Mouse (Mus musculus) embryonic facial prominence, embryonic 12.5 days (tissue): ENCODE data around the gene Pnn. TPM values are rescaled to one million over a fixed set of nuclear protein-coding genes. Genes with fewer than 3 reads are reported as not detected.

Experiments used
- ATAC-seq: fragments of 200-750 bp; cut with Nextera tagmentation; 2 replicates; pipeline ENCODE4 v1.8.0; 2017; ENCODE audit not compliant: insufficient number of reproducible peaks, insufficient read depth, low FRiP score, low TSS enrichment
- H3K27ac ChIP-seq: fragments of 300-500 bp; sonication (generic); 2 replicates; pipeline ENCODE4 v1.5.1; 2016; ENCODE audit warnings: mild to moderate bottlenecking
- H3K27me3 ChIP-seq: fragments of 300-500 bp; sonication (generic); 2 replicates; pipeline ENCODE4 v1.6.1; 2016; ENCODE audit warnings: mild to moderate bottlenecking, moderate library complexity
- H3K36me3 ChIP-seq: fragments of 300-500 bp; sonication (generic); 2 replicates; pipeline ENCODE4 v1.6.1; 2016; ENCODE audit warnings: mild to moderate bottlenecking
- H3K4me1 ChIP-seq: fragments of 300-500 bp; sonication (generic); 2 replicates; pipeline ENCODE4 v1.6.1; 2016
- H3K4me2 ChIP-seq: fragments of 300-500 bp; sonication (generic); replicated peaks from 2 replicates; pipeline ENCODE4 v1.6.1; 2016; ENCODE audit warnings: mild to moderate bottlenecking, moderate library complexity
- H3K4me3 ChIP-seq: fragments of 300-500 bp; sonication (generic); 2 replicates; pipeline ENCODE4 v1.5.1; 2016; ENCODE audit warnings: mild to moderate bottlenecking
- H3K9ac ChIP-seq: fragments of 300-500 bp; sonication (generic); 2 replicates; pipeline ENCODE4 v1.6.1; 2016; ENCODE audit warnings: mild to moderate bottlenecking, moderate library complexity
- H3K9me3 ChIP-seq: fragments of 300-500 bp; sonication (generic); 2 replicates; pipeline ENCODE4 v1.6.1; 2016; ENCODE audit warnings: mild to moderate bottlenecking, moderate library complexity
- WGBS: fragments of 180-500 bp; shearing (Covaris S2); methylation state at CpG from one replicate; pipeline ENCODE4 v1.1.7; 2016; 5-methylcytosine and 5-hydroxymethylcytosine counted together
- polyA plus RNA-seq: library from polyadenylated mRNA; unstranded; fragments of >200 nt; fragmentation: Nextera tagmentation; extraction: Ambion mirVana; gene quantifications from 2 replicates; pipeline ENCODE4 v1.2.1, GENCODE M21; 2016

Pnn gene
- polyA plus RNA-seq, 1 experiment from 2014 or later: 128 TPM

DNA sequence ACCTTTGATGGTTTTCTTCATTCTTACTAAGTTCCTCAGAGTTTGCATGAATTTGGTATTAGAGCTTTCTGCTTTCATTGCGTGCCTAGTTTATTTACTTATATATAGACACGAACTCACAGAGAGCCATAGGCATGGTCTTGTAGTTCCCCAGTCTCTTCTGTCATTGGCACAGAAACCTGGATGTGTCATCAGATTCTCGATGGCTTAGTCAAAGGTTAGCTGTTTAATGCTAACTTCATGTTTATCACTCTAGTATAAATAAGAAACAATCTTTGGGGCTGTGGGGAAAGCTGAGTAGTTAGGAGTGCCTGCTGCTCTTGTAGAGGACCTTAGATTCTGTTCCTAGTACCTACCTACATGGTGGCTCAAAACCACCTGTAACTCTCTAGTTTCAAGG lies 10.3 kb downstream of the Pnn start:
- no peak overlapping the region for H3K4me3 ChIP-seq
- no peaks in the 10 kb centered on the region for H3K4me1 ChIP-seq
- no peak overlapping the region for H3K9ac ChIP-seq
- H3K4me2 ChIP-seq: no peak overlapping the region
- 89% methylated on average over 3 of the region's 3 CpGs for WGBS
- no peak overlapping the region for H3K27ac ChIP-seq
- ATAC-seq: no peak
- peaks cover 14% of the 10 kb centered on the region for H3K36me3 ChIP-seq
- H3K9me3 ChIP-seq: no peaks in the 10 kb centered on the region
- H3K27me3 ChIP-seq: no peaks in the 10 kb centered on the region

DNA sequence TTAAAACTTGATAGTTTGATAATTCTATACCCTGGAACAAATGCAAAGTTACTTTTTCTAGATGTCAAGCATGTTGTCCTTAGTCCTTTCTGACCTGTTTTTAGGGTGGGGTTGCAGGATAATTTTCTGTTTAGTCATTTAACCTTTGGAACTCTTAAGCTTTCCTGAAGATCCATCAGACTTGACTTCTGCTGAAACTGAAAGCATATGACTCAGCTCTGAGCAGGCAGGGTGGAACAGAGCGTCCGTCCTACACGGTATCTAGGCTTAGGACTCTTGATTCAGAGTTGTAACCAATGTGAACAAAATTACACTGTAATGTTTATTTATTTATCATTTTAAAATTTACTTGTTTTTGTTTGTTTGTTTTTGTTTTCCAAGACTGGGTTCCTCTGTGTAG lies 11.2 kb downstream of the Pnn start:
- Histone ChIP-seq H3K4me3 (no peak overlapping the region), H3K36me3 (peaks cover 7% of the 10 kb centered on the region; the same call in 1 of the 2 replicates), H3K27me3 (no peaks in the 10 kb centered on the region), H3K27ac (no peak overlapping the region), H3K9me3 (no peaks in the 10 kb centered on the region), H3K4me2 (no peak overlapping the region), H3K9ac (no peak overlapping the region), H3K4me1 (no peaks in the 10 kb centered on the region)
- WGBS: 97% methylated on average over 3 of the region's 3 CpGs
- no peak for ATAC-seq

DNA sequence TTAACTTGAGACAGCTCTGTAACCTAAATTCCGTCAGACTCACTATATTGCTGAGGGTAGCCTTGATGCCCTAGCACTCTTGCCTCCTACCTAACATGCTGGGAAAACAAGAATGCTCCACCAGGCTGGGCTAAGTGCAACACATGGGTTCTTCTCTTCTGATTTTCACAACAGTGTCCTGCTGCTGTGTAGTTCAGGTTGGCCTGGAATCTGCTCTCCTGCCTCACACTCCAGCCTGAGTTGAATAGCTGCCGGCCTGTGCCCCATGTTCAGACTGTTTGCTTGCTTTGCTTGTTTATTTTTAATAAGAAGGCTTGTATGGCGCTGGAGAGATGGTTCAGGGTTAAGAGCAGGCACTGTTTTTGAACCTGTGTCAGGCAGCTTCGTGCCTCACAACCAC lies 13.8 kb downstream of the Pnn start:
- Histone ChIP-seq H3K27ac (no peak overlapping the region), H3K4me1 (no peaks in the 10 kb centered on the region), H3K4me3 (no peak overlapping the region), H3K4me2 (no peak overlapping the region), H3K9me3 (no peaks in the 10 kb centered on the region), H3K27me3 (no peaks in the 10 kb centered on the region), H3K36me3 (0 out of 2 replicates have a peak, but pooled peaks cover 2% of the 10 kb centered on the region), H3K9ac (no peak overlapping the region)
- ATAC-seq: no peak
- WGBS: 83% methylated on average over 4 of the region's 4 CpGs

DNA sequence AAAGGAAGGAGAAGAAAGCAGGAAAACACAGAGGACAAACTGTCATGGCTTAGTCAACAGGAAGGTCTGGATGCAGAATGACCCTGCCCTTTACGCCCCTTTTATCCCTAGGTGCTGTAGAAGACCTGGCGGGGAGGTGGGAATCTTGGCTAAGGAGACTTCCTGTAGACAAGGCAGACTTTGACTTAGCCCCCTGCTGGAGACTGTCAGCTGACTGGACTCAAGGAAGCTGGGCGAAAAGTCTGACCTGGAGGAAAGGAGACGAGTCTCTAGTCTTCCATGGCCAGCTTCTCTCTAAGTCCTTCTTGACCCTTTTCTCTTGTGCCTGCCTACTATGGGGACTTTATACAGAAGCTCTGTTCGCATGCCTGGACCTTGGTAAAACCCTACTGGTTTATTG lies 17.8 kb downstream of the Pnn start:
- 70% methylated on average over 5 of the region's 5 CpGs for WGBS
- no peak overlapping the region for H3K27ac ChIP-seq
- no peaks in the 10 kb centered on the region for H3K9me3 ChIP-seq
- H3K4me1 ChIP-seq: no peaks in the 10 kb centered on the region
- H3K36me3 ChIP-seq: no peaks in the 10 kb centered on the region
- no peak overlapping the region for H3K9ac ChIP-seq
- H3K27me3 ChIP-seq: no peaks in the 10 kb centered on the region
- no peak overlapping the region for H3K4me2 ChIP-seq
- no peak for ATAC-seq
- no peak overlapping the region for H3K4me3 ChIP-seq

DNA sequence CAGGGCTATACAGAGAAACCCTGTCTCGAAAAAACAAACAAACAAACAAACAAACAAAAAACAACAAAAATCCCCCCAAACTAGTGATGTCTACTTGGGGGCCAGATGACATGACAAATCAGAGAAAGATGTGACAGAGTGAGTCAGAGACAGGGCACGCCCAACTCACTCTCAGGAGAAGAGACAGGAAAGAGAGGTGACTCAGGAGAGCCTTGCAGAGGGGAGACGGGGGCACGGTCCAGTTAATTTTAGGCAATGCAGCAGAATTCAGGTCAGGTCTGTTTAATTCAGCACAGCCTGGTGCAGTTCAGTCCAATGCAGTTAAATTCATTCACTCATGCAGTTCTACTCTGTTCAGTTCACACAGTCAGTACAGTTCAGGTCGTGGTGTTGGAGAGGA lies 19.5 kb downstream of the Pnn start:
- H3K4me1 ChIP-seq: no peaks in the 10 kb centered on the region
- no peak overlapping the region for H3K9ac ChIP-seq
- no peak overlapping the region for H3K4me2 ChIP-seq
- no peak overlapping the region for H3K27ac ChIP-seq
- no peaks in the 10 kb centered on the region for H3K36me3 ChIP-seq
- H3K9me3 ChIP-seq: no peaks in the 10 kb centered on the region
- H3K4me3 ChIP-seq: no peak overlapping the region
- H3K27me3 ChIP-seq: no peaks in the 10 kb centered on the region
- WGBS: 81% methylated on average over 5 of the region's 5 CpGs
- no peak for ATAC-seq

DNA sequence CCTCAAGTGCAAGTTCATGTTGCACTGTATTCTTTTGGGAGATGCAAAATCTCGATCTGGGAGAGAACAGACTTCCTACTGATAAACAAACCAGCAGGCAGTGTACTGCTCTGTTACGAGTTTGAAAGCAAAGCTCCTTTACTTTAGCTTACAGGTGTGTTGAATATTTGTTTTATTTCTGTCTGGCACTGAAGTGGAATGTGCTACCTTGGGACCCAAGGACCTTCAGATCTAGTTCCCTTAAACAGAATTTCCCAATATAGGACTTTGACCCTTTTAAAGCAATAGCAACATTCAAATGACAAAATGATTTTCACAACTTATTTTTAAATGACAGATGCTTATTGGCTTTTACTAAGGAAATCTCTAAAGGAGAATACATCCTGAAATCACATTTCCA lies 26.9 kb downstream of the Pnn start:
- H3K27me3 ChIP-seq: no peaks in the 10 kb centered on the region
- no peaks in the 10 kb centered on the region for H3K4me1 ChIP-seq

DNA sequence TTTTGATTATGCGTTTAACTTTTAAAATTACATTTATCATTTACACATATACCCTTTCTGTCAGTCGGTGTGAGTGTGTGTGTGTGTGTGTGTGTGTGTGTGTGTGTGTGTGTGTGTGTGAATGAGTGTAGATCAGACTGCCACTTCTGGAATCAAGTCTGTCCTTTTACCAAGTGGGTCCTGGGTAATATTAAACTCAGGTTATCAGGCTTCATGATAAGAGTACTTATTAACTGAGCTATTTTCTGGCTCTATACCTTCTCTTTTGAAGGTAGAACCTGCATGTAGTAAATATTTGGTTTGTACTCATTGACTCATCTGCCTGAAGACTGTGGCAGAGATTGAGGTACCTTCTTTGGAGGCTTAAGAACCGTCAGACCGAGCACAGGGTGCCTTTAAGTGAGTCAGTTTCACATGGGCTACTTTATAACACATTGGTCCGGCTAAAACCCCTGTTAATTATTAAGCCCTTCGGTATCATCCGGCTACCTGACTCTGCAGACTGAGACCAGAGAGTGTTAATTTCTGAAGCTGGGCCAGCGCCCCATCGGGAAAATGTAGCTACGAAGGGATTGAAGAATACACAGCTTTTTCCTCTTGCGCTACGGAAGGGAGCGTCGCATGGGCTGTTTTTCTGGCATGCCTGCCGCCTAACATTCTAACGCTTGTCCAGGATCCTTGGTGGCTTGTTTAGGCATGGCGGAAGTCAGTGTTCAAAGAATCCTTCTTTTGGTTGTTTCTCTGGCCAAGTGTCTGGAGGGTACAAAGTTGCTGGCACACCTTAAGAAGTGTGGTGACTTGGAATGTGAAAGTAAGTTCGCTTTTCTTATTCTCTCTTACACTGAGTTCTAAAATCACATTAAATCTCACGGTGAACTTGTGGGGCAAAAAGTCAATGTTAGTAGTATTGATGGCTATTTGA lies 28.7 kb downstream of the Pnn start, which contains the start of gene Mia2:
TSS of gene Mia2 (plus strand) at position 696 of the 922 bp plus-strand sequence.
- H3K27me3 ChIP-seq: no peaks in the 10 kb centered on the region
- H3K4me3 ChIP-seq: no peak within 1 kb of the TSS
- no peak within 1 kb of the TSS for H3K4me2 ChIP-seq
- H3K36me3 ChIP-seq: no peaks in the 10 kb centered on the region
- WGBS: 84% methylated on average over 19 of the region's 19 CpGs
- no peaks in the 10 kb centered on the region for H3K4me1 ChIP-seq
- H3K9me3 ChIP-seq: no peaks in the 10 kb centered on the region
- H3K27ac ChIP-seq: no peak within 1 kb of the TSS
- H3K9ac ChIP-seq: no peak within 1 kb of the TSS
- ATAC-seq: no peak

More for the DNA sequence above, 26.9 kb downstream of the Pnn start:
- H3K9me3 ChIP-seq: no peaks in the 10 kb centered on the region
- ATAC-seq: no peak
- H3K36me3 ChIP-seq: no peaks in the 10 kb centered on the region
- H3K9ac ChIP-seq: no peak overlapping the region
- H3K4me2 ChIP-seq: no peak overlapping the region
- H3K27ac ChIP-seq: no peak overlapping the region
- no peak overlapping the region for H3K4me3 ChIP-seq
- WGBS: 39% methylated on average over 2 of the region's 2 CpGs

DNA sequence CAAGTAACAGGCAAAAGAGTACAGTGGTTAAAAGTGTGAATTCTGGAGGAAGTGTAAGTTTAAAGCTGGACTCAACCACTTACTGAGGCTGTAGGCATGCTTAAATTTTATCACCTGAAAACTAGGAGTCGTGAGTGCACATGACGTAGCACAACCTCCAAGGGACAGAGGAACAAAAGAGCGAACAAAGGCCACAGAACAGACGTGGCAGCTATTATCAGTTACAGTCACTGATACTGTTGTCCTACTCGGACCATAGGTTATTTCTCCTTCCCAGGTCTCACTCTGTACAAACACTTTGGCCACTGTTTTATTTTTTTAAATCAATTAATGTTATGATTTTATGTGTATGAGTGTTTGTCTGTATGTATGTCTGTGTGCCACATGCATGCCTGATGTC lies 38.1 kb downstream of the Pnn start:
- Histone ChIP-seq H3K27me3 (no peaks in the 10 kb centered on the region), H3K27ac (no peak overlapping the region), H3K4me3 (no peak overlapping the region), H3K36me3 (no peaks in the 10 kb centered on the region), H3K4me2 (no peak overlapping the region), H3K9ac (no peak overlapping the region), H3K4me1 (no peaks in the 10 kb centered on the region), H3K9me3 (no peaks in the 10 kb centered on the region)
- 76% methylated on average over 5 of the region's 5 CpGs for WGBS
- ATAC-seq: no peak

DNA sequence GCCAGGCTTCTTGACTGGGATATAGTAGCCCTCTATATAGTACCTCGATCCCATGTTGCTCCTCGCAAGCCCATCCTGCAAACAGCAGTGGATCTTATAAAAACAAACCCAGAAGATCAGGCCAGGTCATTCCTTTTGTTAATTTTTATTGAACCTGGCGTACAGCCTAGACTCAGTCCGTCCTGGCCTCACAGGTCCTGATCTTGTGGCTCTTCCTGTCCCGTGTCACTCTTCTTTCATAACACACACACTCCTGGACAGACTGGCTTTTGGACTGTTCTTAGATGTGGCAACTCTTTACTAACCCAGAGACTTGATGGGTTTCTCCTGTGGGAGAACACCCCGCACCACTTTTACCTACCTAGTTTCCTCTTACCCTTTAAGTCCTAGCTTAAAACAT lies 39.2 kb downstream of the Pnn start:
- Histone ChIP-seq H3K4me2 (no peak overlapping the region), H3K4me3 (no peak overlapping the region), H3K4me1 (no peaks in the 10 kb centered on the region), H3K9ac (no peak overlapping the region), H3K9me3 (no peaks in the 10 kb centered on the region), H3K27me3 (no peaks in the 10 kb centered on the region), H3K36me3 (no peaks in the 10 kb centered on the region), H3K27ac (no peak overlapping the region)
- ATAC-seq: no peak
- 76% methylated on average over 6 of the region's 6 CpGs for WGBS

DNA sequence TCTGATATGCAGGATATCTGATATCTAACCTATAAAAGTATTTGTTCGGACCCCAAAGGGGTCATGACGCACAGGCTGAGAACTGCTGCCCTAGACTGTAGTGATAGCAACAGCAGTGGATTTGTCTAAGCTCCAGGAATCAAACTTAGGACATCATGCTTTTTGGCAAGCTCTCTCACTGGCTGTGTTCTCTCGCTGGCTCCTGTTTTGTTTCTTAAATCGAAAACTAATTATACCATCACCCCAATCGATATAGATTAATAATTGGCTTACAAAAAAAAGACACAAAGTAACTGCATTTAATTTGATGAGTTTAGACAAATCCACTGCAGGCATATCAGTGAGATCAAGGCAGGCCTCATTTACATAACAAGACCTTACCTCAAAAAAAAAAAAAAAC lies 39.8 kb downstream of the Pnn start:
- 82% methylated on average over 5 of the region's 5 CpGs for WGBS
- Histone ChIP-seq H3K27me3 (no peaks in the 10 kb centered on the region), H3K4me3 (no peak overlapping the region), H3K4me2 (no peak overlapping the region), H3K9me3 (no peaks in the 10 kb centered on the region), H3K9ac (no peak overlapping the region), H3K4me1 (no peaks in the 10 kb centered on the region), H3K27ac (no peak overlapping the region), H3K36me3 (no peaks in the 10 kb centered on the region)
- no peak for ATAC-seq

DNA sequence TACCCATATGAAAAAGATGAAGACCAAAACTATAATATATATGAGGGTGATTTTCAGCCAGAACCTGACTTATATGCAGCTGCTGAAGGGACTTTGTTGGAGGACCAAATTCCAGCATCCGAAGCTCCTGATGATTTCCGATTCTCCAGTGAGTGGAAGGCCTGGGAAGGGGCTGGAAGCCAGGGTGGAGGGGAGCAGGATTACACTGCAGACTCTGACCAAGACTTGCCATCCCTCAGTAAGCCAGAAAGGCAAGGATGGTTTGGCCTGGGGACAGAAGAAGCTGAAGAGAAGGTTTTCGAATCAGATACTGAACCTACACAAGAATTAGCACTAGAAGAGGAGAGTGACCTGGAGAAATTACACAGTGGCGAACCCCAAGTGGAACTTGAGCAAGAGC lies 41.2 kb downstream of the Pnn start:
- WGBS: 86% methylated on average over 4 of the region's 4 CpGs
- ATAC-seq: no peak
- Histone ChIP-seq H3K27me3 (no peaks in the 10 kb centered on the region), H3K4me1 (no peaks in the 10 kb centered on the region), H3K9me3 (no peaks in the 10 kb centered on the region), H3K36me3 (no peaks in the 10 kb centered on the region), H3K4me2 (no peak overlapping the region), H3K27ac (no peak overlapping the region), H3K4me3 (no peak overlapping the region), H3K9ac (no peak overlapping the region)

DNA sequence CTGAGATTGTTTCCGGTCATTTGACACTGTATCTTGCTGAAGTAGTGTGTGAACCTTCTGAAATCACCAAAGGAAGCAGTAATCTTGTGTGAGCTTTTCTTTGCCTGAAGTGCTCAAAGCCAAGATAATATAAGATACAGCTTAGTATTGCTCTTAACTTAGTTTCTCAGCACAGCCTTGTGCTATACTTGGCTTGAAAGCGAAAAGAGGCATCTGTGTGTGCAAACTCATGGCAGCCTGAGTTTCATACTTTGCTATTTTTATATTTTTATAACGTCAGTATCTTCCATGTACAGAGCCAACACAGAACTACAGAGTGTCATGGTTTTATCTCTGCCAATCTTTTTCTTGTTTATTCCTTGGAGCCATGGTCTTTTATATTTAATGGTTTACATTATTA lies 50.5 kb downstream of the Pnn start:
- Histone ChIP-seq H3K4me2 (no peak overlapping the region), H3K9me3 (no peaks in the 10 kb centered on the region), H3K4me1 (no peaks in the 10 kb centered on the region), H3K4me3 (no peak overlapping the region), H3K36me3 (no peaks in the 10 kb centered on the region), H3K27me3 (no peaks in the 10 kb centered on the region), H3K9ac (no peak overlapping the region), H3K27ac (no peak overlapping the region)
- 82% methylated on average over 3 of the region's 3 CpGs for WGBS
- no peak for ATAC-seq
